Mouse (Mus musculus) embryonic facial prominence, embryonic 10.5 days (tissue): ENCODE results near the gene Satb2. TPM values are rescaled to one million over a fixed set of nuclear protein-coding genes. Genes with fewer than 3 reads are reported as not detected.

ENCODE experiments used
- DNase-seq: peaks from one replicate; pipeline ENCODE4 v3.0.0-alpha.2; 2017; ENCODE audit warnings: low spot score
- H3K27ac ChIP-seq: fragments of 300-500 bp; sonication (generic); replicated peaks from 2 replicates; pipeline ENCODE4 v1.5.1; 2016; ENCODE audit warnings: mild to moderate bottlenecking
- H3K27me3 ChIP-seq: fragments of 300-500 bp; sonication (generic); replicated peaks from 2 replicates; pipeline ENCODE4 v1.6.1; 2016; ENCODE audit warnings: low read depth, mild to moderate bottlenecking; ENCODE audit not compliant: poor library complexity, severe bottlenecking
- H3K36me3 ChIP-seq: fragments of 300-500 bp; sonication (generic); replicated peaks from 2 replicates; pipeline ENCODE4 v1.6.1; 2016; ENCODE audit warnings: mild to moderate bottlenecking, moderate library complexity
- H3K4me1 ChIP-seq: fragments of 300-500 bp; sonication (generic); 2 replicates; pipeline ENCODE4 v1.6.1; 2016
- H3K4me3 ChIP-seq: fragments of 300-500 bp; sonication (generic); 2 replicates; pipeline ENCODE4 v1.5.1; 2016; ENCODE audit warnings: mild to moderate bottlenecking, moderate library complexity
- H3K9me3 ChIP-seq: fragments of 300-500 bp; sonication (generic); 2 replicates; pipeline ENCODE4 v1.6.1; 2016; ENCODE audit warnings: mild to moderate bottlenecking
- WGBS: fragments of 180-500 bp; shearing (Covaris S2); methylation state at CpG from one replicate; pipeline ENCODE4 v1.1.7; 2016; 5-methylcytosine and 5-hydroxymethylcytosine counted together
- polyA plus RNA-seq: library from polyadenylated mRNA; unstranded; fragments of >200 nt; fragmentation: Nextera tagmentation; extraction: Ambion mirVana; gene quantifications from 2 replicates; pipeline ENCODE4 v1.2.1, GENCODE M21; 2016

Satb2 gene
- polyA plus RNA-seq, 1 experiment from 2014 or later: 11.3 TPM

DNA sequence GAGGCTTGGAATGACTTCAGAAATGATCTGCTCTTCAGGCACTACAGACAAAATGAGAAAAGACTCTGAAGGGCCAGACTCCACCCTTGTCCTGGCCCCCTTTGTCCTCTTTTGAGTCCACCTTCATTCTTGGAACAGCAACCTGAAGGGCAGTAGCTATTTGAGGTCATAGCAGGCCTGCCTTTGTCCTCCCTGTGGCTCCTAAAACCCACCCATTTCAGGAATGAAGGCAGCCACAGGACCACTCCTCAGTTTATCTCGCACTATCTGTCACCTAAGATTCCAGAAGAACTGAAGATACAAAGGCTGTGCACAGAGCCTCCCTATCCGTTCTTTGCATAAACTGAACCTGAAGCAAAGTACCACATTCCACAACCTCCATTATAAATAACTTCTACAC is 24.9 kb downstream of the Satb2 start:
- no peak overlapping the region for H3K4me3 ChIP-seq
- peaks cover 8% of the 10 kb centered on the region for H3K4me1 ChIP-seq
- H3K36me3 ChIP-seq: peaks cover 13% of the 10 kb centered on the region; the same call in 1 of the 2 replicates
- H3K9me3 ChIP-seq: no peaks in the 10 kb centered on the region
- DNase-seq: no peak
- H3K27ac ChIP-seq: no peak overlapping the region
- H3K27me3 ChIP-seq: no peaks in the 10 kb centered on the region
- 89% methylated on average over 2 of the region's 2 CpGs for WGBS

DNA sequence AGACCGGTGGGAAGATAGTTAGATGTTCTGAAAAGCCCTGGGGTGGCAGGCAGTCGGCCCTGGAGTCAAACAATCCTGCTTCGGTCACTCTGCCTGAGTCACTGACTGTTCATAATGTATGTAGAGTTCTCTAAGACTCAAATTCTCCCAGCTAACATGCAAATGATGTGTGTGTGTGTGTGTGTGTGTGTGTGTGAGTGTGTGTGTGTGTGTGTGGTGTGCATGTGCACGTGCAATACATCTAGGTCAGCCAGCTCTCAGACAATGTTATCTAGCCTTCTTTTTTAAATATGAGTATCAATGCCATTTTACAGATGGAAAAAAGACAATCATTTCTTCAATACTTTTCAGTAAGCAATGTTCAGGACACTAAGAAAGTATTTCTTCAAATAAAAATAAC is 26.5 kb downstream of the Satb2 start:
- WGBS: 78% methylated on average over 4 of the region's 4 CpGs
- peaks cover 27% of the 10 kb centered on the region for H3K36me3 ChIP-seq
- DNase-seq: no peak
- H3K27ac ChIP-seq: no peak overlapping the region
- no peaks in the 10 kb centered on the region for H3K27me3 ChIP-seq
- no peak overlapping the region for H3K4me3 ChIP-seq
- H3K4me1 ChIP-seq: peaks cover 8% of the 10 kb centered on the region
- no peaks in the 10 kb centered on the region for H3K9me3 ChIP-seq

DNA sequence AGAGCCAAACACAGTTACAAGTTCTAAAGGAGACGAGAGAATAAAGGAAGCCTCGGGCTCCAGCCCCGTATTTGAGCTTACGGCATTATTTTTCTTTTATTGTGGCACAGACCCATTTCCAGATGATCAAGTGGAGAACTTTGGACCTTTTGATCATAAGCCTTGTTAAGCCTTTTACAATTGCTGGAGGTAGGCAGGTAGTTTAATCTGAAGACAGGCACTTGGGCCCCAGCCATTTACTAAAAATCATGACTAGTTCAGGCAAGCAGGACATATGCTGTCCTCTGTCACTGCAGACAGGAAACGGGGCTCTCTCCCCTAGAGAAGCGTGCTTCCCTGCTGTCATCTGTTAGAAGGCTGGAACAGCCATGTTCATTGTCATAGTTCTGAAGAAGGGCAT is 26.9 kb downstream of the Satb2 start:
- Histone ChIP-seq H3K27me3 (no peaks in the 10 kb centered on the region), H3K36me3 (peaks cover 31% of the 10 kb centered on the region), H3K9me3 (no peaks in the 10 kb centered on the region), H3K27ac (no peak overlapping the region), H3K4me1 (peaks cover 8% of the 10 kb centered on the region), H3K4me3 (no peak overlapping the region)
- DNase-seq: no peak
- WGBS: 75% methylated on average over 6 of the region's 6 CpGs

DNA sequence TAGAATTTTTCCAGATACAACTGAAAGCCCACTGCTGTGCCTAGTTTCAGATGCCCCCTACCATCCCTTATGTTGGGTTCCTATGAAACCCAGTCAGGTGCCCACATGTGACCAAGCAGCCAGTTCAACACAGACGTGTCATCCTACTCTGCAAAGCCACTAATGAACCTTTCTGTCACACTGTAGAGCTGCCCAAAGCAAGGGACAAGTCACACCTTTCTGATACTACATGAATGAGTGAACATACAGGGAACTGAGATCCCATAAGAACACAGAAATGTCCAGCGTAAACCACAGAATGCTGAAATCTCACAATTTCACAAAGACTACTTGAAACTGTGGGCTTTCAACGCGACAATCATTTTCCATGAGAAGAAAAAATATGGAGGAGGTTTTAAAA is 39.0 kb downstream of the Satb2 start:
- Histone ChIP-seq H3K27me3 (no peaks in the 10 kb centered on the region), H3K36me3 (peaks cover 20% of the 10 kb centered on the region), H3K4me1 (peaks cover 6% of the 10 kb centered on the region; the same call in 1 of the 2 replicates), H3K9me3 (no peaks in the 10 kb centered on the region), H3K4me3 (no peak overlapping the region), H3K27ac (no peak overlapping the region)
- WGBS: 91% methylated on average over 4 of the region's 4 CpGs
- no peak for DNase-seq

DNA sequence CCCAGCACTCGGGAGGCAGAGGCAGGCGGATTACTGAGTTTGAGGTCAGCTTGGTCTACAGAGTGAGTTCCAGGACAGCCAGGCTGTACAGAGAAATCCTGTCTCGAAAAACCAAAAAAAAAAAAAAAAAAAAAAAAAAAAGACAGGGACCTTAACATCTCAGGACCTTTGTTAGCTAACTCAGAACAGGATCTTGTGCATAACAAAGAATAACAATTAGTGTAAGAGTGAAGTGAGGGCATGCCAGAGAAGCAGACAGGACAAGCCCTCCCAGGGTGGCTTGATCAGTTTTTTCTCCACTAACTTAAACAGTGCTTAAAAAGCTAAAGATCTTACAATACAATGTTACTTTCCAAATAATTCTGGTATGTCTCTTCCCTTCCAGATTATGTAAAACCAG is 40.0 kb downstream of the Satb2 start:
- WGBS: 87% methylated on average over 3 of the region's 3 CpGs
- Histone ChIP-seq H3K9me3 (no peaks in the 10 kb centered on the region), H3K27me3 (no peaks in the 10 kb centered on the region), H3K4me1 (peaks cover 6% of the 10 kb centered on the region; the same call in 1 of the 2 replicates), H3K4me3 (no peak overlapping the region), H3K27ac (no peak overlapping the region), H3K36me3 (peaks cover 13% of the 10 kb centered on the region)
- no peak for DNase-seq

DNA sequence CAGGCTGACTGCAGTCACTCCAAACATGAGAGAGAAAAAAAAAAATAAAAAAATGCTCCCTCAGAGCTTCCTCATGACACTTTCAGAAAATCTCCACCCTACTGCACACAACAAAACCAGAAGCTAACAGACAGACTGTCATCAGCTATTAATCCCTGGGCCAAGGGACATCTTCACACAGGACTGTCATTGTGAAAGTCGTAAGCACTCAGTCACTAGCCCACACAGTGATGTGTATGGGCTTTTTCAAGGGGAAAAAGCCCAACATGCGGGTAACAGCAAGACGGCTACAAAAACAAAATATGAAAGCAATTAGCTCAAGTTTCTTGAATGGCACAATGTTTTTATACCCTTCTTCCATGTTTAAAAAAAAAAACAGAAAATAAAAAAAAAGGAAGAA is 41.9 kb downstream of the Satb2 start:
- Histone ChIP-seq H3K27ac (no peak overlapping the region), H3K9me3 (no peaks in the 10 kb centered on the region), H3K4me1 (peaks cover 6% of the 10 kb centered on the region; the same call in 1 of the 2 replicates), H3K4me3 (no peak overlapping the region), H3K36me3 (peaks cover 10% of the 10 kb centered on the region; the same call in 1 of the 2 replicates), H3K27me3 (no peaks in the 10 kb centered on the region)
- no peak for DNase-seq
- WGBS: 27% methylated on average over 3 of the region's 3 CpGs

DNA sequence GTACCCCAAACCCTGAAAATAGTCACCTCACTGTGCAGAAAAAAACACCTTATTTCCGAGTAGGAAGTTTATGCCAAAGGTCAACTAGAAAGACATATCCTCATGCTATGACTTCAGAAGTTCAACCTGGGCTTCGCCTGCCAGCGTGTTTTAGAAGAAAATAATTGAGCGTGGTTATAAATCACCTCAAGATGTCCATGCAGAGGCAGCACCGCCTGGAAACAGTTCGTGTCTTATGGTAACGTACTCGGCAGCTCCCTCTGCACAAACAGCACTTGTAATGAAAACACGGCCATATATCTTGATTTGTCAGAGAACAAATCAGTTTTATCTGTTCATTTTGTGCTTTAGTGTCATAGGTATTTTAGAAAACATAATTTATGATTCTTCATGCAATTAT is 44.6 kb downstream of the Satb2 start:
- Histone ChIP-seq H3K4me1 (peaks cover 6% of the 10 kb centered on the region; the same call in 1 of the 2 replicates), H3K4me3 (no peak overlapping the region), H3K27me3 (no peaks in the 10 kb centered on the region), H3K36me3 (peaks cover 7% of the 10 kb centered on the region; the same call in 1 of the 2 replicates), H3K27ac (no peak overlapping the region), H3K9me3 (no peaks in the 10 kb centered on the region)
- 66% methylated on average over 9 of the region's 9 CpGs for WGBS
- peak; percentile 14 for DNase-seq

DNA sequence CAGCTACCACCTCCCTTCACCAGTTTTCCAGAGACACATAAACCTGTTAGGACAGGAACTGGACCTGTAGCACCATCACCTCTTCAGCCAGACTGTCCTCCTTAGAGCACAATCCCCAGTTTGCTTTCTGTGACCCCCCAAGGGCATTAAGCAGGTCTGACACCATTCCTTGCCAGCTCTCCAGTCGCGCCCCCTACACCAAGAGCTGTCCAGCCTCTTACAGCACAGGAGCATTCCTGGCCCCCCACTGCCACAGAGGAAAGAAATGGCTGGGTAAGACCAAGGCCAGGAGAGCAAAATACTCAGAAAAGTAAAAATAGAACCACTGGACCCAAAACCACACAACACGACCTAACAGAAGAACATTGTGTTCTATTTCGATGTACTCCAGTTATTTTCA is 48.4 kb downstream of the Satb2 start:
- Histone ChIP-seq H3K27ac (no peak overlapping the region), H3K9me3 (no peaks in the 10 kb centered on the region), H3K4me1 (peaks cover 8% of the 10 kb centered on the region), H3K4me3 (no peak overlapping the region), H3K36me3 (peaks cover 6% of the 10 kb centered on the region; the same call in 1 of the 2 replicates), H3K27me3 (no peaks in the 10 kb centered on the region)
- WGBS: 67% methylated on average over 4 of the region's 4 CpGs
- DNase-seq: no peak

DNA sequence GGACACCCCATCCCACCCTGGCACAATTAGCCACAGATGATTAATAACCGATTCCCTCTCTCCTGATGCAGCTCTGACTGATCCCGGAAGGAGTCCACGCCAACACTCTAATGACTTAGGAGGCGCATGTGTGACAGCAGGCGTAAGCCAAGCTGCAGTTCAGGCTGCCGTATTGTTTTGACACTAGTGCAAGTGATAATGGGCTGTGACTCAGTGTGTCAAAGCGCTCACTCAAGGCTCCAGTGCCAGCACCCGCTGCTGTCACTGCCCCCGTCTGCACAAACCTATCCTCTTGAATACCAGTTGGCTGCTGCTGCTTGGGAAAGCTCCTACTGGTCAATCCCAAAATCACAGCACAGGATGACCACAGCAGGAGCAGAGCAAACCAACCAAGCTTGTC is 49.7 kb downstream of the Satb2 start:
- Histone ChIP-seq H3K36me3 (no peaks in the 10 kb centered on the region), H3K4me3 (no peak overlapping the region), H3K9me3 (no peaks in the 10 kb centered on the region), H3K27me3 (no peaks in the 10 kb centered on the region), H3K27ac (no peak overlapping the region), H3K4me1 (peaks cover 15% of the 10 kb centered on the region)
- WGBS: 84% methylated on average over 9 of the region's 9 CpGs
- no peak for DNase-seq

DNA sequence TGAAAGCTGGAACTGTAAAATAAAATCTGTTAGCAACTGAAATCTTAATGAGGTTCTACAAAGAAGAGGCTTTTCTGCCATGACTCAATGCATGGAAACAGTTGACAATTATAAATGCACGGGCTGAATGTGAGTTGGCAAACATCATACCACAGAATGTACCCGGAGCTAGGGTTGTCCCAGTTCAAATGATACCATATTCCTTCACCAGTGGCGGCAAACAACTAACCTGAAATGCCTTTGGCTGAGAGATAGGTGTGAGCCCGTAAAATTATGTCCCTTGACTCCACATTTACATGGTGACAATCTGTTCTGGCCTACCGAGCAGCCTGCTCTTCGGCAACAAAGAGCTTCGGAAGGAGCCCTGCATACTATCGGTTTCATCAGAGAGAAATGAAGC is 58.0 kb downstream of the Satb2 start:
- WGBS: 88% methylated on average over 8 of the region's 8 CpGs

DNA sequence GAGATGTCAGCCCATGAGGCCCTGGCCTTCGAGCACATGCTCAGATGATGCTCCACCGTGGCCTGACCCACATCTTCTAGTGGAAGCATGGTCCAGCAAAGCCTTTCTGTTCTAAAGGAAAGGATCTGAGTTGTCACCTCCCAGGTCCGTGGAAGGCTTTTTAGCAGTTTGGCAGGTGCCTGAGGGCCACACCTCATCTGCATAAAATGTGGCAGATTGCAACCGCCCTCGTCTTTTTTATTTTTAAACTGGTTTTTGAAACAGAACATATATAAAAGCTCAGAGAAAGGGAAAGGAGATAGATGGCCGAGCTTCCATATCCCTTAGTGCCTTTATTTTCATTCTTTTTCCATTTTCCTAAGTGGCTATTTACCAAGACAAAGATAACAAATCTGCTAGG is 64.2 kb downstream of the Satb2 start:
- no peaks in the 10 kb centered on the region for H3K36me3 ChIP-seq
- H3K4me3 ChIP-seq: no peak overlapping the region
- H3K27ac ChIP-seq: no peak overlapping the region
- no peaks in the 10 kb centered on the region for H3K27me3 ChIP-seq
- no peaks in the 10 kb centered on the region for H3K4me1 ChIP-seq
- WGBS: 88% methylated on average over 6 of the region's 6 CpGs
- no peak for DNase-seq
- H3K9me3 ChIP-seq: no peaks in the 10 kb centered on the region

More for the DNA sequence above, 58.0 kb downstream of the Satb2 start:
- no peak overlapping the region for H3K4me3 ChIP-seq
- no peak overlapping the region for H3K27ac ChIP-seq
- no peaks in the 10 kb centered on the region for H3K9me3 ChIP-seq
- H3K4me1 ChIP-seq: peaks cover 10% of the 10 kb centered on the region
- H3K36me3 ChIP-seq: no peaks in the 10 kb centered on the region
- no peaks in the 10 kb centered on the region for H3K27me3 ChIP-seq
- DNase-seq: no peak

DNA sequence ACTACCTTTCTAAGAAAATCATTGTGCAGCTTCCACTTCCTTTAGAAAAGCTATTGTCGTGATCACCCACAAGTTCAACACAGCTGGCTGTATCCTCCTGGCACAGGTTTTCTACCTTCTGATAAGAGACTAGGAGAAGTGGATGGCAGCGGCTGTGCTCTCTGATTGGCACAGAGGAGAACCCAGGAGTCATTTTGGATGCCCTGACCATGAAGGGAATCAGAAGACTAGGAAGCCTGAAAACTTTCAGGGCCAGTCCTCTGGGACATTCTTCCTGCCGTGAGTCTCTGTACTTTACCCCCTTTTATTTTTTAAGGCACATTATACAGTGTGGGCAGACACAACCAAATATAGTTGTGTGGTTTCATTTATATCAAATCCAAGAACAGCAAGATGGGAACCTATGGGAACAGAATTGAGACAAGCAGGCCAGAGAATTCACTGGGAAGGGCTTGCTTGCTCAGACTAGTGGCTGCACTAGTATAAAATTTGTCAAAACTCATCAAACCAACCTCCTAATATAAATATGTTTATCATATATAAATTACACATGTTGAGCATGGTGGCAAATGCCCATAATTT is 77.7 kb downstream of the Satb2 start:
- Histone ChIP-seq H3K4me3 (no peak overlapping the region), H3K4me1 (peaks cover 6% of the 10 kb centered on the region; the same call in 1 of the 2 replicates), H3K9me3 (no peaks in the 10 kb centered on the region), H3K27me3 (no peaks in the 10 kb centered on the region), H3K27ac (no peak overlapping the region), H3K36me3 (peaks cover 25% of the 10 kb centered on the region)
- no peak for DNase-seq
- 78% methylated on average over 3 of the region's 3 CpGs for WGBS

DNA sequence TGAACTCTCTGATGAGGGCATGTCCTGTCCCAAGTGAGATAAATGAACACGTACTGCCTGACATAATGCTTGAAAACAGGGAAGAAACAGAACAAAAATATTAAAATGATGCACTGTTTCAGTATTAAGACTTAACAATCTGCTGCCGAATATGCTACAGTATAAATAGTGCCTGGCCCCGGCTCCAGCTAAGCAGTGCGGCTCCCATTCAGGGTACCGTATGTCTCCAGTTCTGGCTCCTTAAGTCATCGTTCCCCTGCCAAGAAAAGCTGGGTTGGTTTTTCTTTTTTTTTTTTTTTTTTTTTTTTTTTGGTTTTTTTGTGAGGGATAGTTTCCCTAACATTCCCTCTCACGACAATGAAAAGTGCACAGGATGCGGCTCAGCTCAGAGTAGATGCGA is 78.3 kb downstream of the Satb2 start:
- H3K27ac ChIP-seq: no peak overlapping the region
- no peak overlapping the region for H3K4me3 ChIP-seq
- H3K27me3 ChIP-seq: no peaks in the 10 kb centered on the region
- 88% methylated on average over 9 of the region's 9 CpGs for WGBS
- H3K36me3 ChIP-seq: peaks cover 25% of the 10 kb centered on the region
- H3K9me3 ChIP-seq: no peaks in the 10 kb centered on the region
- H3K4me1 ChIP-seq: peaks cover 6% of the 10 kb centered on the region; the same call in 1 of the 2 replicates
- no peak for DNase-seq
